Comparison of ENCODE assay signal across 18 mouse cellular contexts in the genomic region with DNA sequence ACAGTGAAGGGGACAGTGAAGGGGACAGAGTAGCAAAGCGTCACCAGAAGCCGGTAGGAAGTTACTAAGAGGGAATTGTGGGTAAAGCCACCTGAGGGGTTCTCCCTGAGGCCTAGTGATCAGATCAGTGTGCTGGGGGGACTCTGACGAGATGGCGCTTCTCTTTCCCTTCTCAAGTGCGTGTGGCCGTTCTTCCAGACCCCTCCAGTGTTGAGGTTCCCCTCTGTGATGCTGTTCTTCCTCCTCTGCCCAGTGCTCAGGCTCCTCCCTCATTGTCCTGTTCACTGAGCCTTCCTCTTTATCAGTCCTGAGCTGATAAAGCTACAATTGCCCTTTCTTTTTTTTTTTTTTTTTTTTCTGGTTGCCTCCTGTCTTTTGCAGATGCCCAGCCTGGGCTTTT. TPM values are rescaled to one million over a fixed set of nuclear protein-coding genes. Genes with fewer than 3 reads are reported as not detected.
A peak's percentile ranks its signal among the peaks of the same experiment; 100 is the strongest.
DNase-seq lines count a peak whose midpoint lies in the region; ATAC-seq and TF ChIP-seq lines count a peak whose summit lies in the region.
"Had no signal": no experiment of that assay in that cellular context is flagged by ENCODE, and none has a peak within 500 bp of the region (broad histone marks: within the 10 kb centered on the region; RNA-seq: fewer than 3 reads in every experiment).

No protein-coding gene starts in this region.

- TF ChIP-seq POLR2A in testis, adult 2 months (IDR thresholded peaks at IDR 0.05; ENCODE audit: control insufficient read depth, low read depth, low read length) = peak; percentile 37; the same call in 1 of the 2 replicates

- WGBS in intestine, embryonic 15.5 days = 75% methylated on average over 6 of the region's 6 CpGs
- 78% methylated on average over 6 of the region's 6 CpGs for WGBS in intestine, embryonic 16.5 days
- WGBS in intestine, postnatal 0 days = 74% methylated on average over 6 of the region's 6 CpGs

- H3K36me3 ChIP-seq in intestine, embryonic 15.5 days = 0 out of 2 replicates have a peak, but pooled peaks cover 7% of the 10 kb centered on the region
- H3K36me3 ChIP-seq in intestine, embryonic 16.5 days (ENCODE audit: control insufficient read depth, insufficient read depth, low read length) = peaks cover 6% of the 10 kb centered on the region
- H3K36me3 ChIP-seq in testis, adult 2 months (ENCODE audit: control insufficient read depth, insufficient read depth, low read length) = peaks cover 2% of the 10 kb centered on the region; the same call in 1 of the 2 replicates
- peaks cover 34% of the 10 kb centered on the region for H3K36me3 ChIP-seq in intestine, postnatal 0 days (ENCODE audit: control insufficient read depth, insufficient read depth)

- no peak for TF ChIP-seq CTCF in testis, adult 2 months (IDR thresholded peaks at IDR 0.05; ENCODE audit: control insufficient read depth, insufficient read depth, insufficient replicate concordance, low read depth, low read length)
- TF ChIP-seq CTCF in intestine, postnatal 0 days (IDR thresholded peaks at IDR 0.05; ENCODE audit: low read depth) = no peak

- no peaks in the 10 kb centered on the region for H3K9me3 ChIP-seq in intestine, embryonic 15.5 days
- no peaks in the 10 kb centered on the region for H3K9me3 ChIP-seq in intestine, embryonic 16.5 days (ENCODE audit: control insufficient read depth, low read length)
- no peaks in the 10 kb centered on the region for H3K9me3 ChIP-seq in intestine, postnatal 0 days (ENCODE audit: control insufficient read depth)
- H3K9me3 ChIP-seq: limb, embryonic 15.5 days; stomach, embryonic 15.5 days had no signal

- no peaks in the 10 kb centered on the region for H3K27me3 ChIP-seq in intestine, embryonic 15.5 days (replicated peaks)
- H3K27me3 ChIP-seq in intestine, embryonic 16.5 days (replicated peaks; ENCODE audit: control insufficient read depth, insufficient read depth, low read length) = no peaks in the 10 kb centered on the region
- no peaks in the 10 kb centered on the region for H3K27me3 ChIP-seq in testis, adult 2 months (ENCODE audit: control insufficient read depth, insufficient read depth, low read length)
- no peaks in the 10 kb centered on the region for H3K27me3 ChIP-seq in intestine, postnatal 0 days (replicated peaks; ENCODE audit: control insufficient read depth, insufficient read depth, low read length)
- H3K27me3 ChIP-seq: limb, embryonic 15.5 days; stomach, embryonic 15.5 days had no signal

- ATAC-seq in intestine, embryonic 15.5 days = no peak
- ATAC-seq in intestine, embryonic 16.5 days = no peak; the same call in 1 of the 2 replicates
- no peak for ATAC-seq in intestine, postnatal 0 days
- ATAC-seq in megakaryocyte-erythroid progenitor cell, adult 5-6 weeks (replicated peaks; ENCODE audit: low FRiP score, low TSS enrichment, poor library complexity, severe bottlenecking) = peak; percentile 36
- ATAC-seq: forebrain, embryonic 16.5 days; lung, postnatal 0 days had no signal

- H3K27ac ChIP-seq in intestine, embryonic 15.5 days = no peak overlapping the region
- H3K27ac ChIP-seq in intestine, embryonic 16.5 days (ENCODE audit: low read length) = no peak overlapping the region
- H3K27ac ChIP-seq in testis, adult 2 months (ENCODE audit: control insufficient read depth, insufficient read depth, low read depth, low read length) = peak overlapping the region; percentile 71
- no peak overlapping the region for H3K27ac ChIP-seq in intestine, postnatal 0 days (ENCODE audit: low read depth, low read length)
- H3K27ac ChIP-seq: layer of hippocampus, adult 2 months; limb, embryonic 15.5 days; stomach, embryonic 15.5 days had no signal

- 0 out of 2 replicates have a peak overlapping the region, but pooled peaks have one; percentile 75 for H3K4me2 ChIP-seq in intestine, embryonic 15.5 days (replicated peaks)
- no peak overlapping the region for H3K4me2 ChIP-seq in intestine, embryonic 16.5 days (ENCODE audit: low read depth, low read length)
- H3K4me2 ChIP-seq in intestine, postnatal 0 days (replicated peaks; ENCODE audit: low read depth) = peak overlapping the region; percentile 74; the same call in 1 of the 2 replicates

- no peak overlapping the region for H3K4me3 ChIP-seq in intestine, embryonic 15.5 days (replicated peaks)
- H3K4me3 ChIP-seq in intestine, embryonic 16.5 days (ENCODE audit: low read length) = no peak overlapping the region
- H3K4me3 ChIP-seq in testis, adult 2 months (ENCODE audit: control insufficient read depth, low read depth, low read length) = no peak overlapping the region
- no peak overlapping the region for H3K4me3 ChIP-seq in intestine, postnatal 0 days (ENCODE audit: low read depth, low read length)
- H3K4me3 ChIP-seq: layer of hippocampus, adult 2 months; stomach, embryonic 15.5 days had no signal

- H3K4me1 ChIP-seq in intestine, embryonic 15.5 days (replicated peaks) = peaks cover 8% of the 10 kb centered on the region; the same call in 1 of the 2 replicates
- peaks cover 14% of the 10 kb centered on the region; the same call in 1 of the 2 replicates for H3K4me1 ChIP-seq in intestine, embryonic 16.5 days (ENCODE audit: control insufficient read depth, insufficient read depth, low read length)
- H3K4me1 ChIP-seq in testis, adult 2 months (ENCODE audit: control insufficient read depth, insufficient read depth, low read length) = peaks cover 12% of the 10 kb centered on the region
- H3K4me1 ChIP-seq in intestine, postnatal 0 days (replicated peaks; ENCODE audit: control insufficient read depth, insufficient read depth, low read length) = 0 out of 2 replicates have a peak, but pooled peaks cover 12% of the 10 kb centered on the region

- no peak for DNase-seq in testis, postnatal 10 days (ENCODE audit: low spot score)
- DNase-seq in adrenal gland, adult 18-20 months (ENCODE audit: low spot score in 2 of 2) = no peak
- no peak for DNase-seq in frontal cortex, postnatal 10 days (ENCODE audit: low spot score in 2 of 2)
- DNase-seq: cerebellum, adult 9-11 months; gastrocnemius, postnatal 36 days; kidney, adult 8-10 months; kidney, postnatal 14 days; right cerebral cortex, postnatal 14 days had no signal

- H3K9ac ChIP-seq in intestine, embryonic 15.5 days = no peak overlapping the region
- H3K9ac ChIP-seq in intestine, embryonic 16.5 days (ENCODE audit: low read depth, low read length) = no peak overlapping the region
- H3K9ac ChIP-seq in intestine, postnatal 0 days (ENCODE audit: low read depth, low read length) = no peak overlapping the region
- H3K9ac ChIP-seq: limb, embryonic 15.5 days; stomach, embryonic 15.5 days had no signal

RNA-seq across cellular contexts. Expression of gene Vps35l, which starts 2.3 kb away (rescaled TPM):
- 71.3 and 72.6 TPM in 2 replicates for polyA plus RNA-seq in intestine, embryonic 15.5 days (2015; fragmentation: Nextera tagmentation; extraction: Ambion mirVana)
- polyA plus RNA-seq in intestine, embryonic 16.5 days (2015; fragmentation: Nextera tagmentation; extraction: Ambion mirVana) = 85.8 and 95.4 TPM in 2 replicates
- polyA plus RNA-seq in testis, adult 2 months (2012; rRNA removed) = 27.0 and 29.5 TPM in 2 replicates
- polyA plus RNA-seq in intestine, postnatal 0 days (2015; fragmentation: Nextera tagmentation; extraction: Ambion mirVana) = 55.3 and 57.8 TPM in 2 replicates
- 43.7 and 46.6 TPM in 2 replicates for total RNA-seq in megakaryocyte-erythroid progenitor cell, adult 5-6 weeks (2014; fragmentation: Nextera tagmentation)
- total RNA-seq in megakaryocyte-erythroid progenitor cell, adult 5-6 weeks (2017) = 38.9 and 52.9 TPM in 2 replicates
- 10 to 100 TPM; 50.7 to 51.1 TPM for total RNA-seq in adrenal gland, adult 18-20 months (2021)

RNA-seq across cellular contexts. Expression of gene Ccp110, which starts 29.9 kb away (rescaled TPM):
- polyA plus RNA-seq in intestine, embryonic 15.5 days (2015; fragmentation: Nextera tagmentation; extraction: Ambion mirVana) = 10.0 and 10.7 TPM in 2 replicates
- polyA plus RNA-seq in intestine, embryonic 16.5 days (2015; fragmentation: Nextera tagmentation; extraction: Ambion mirVana) = 9.1 and 9.9 TPM in 2 replicates
- 45.0 and 59.8 TPM in 2 replicates for polyA plus RNA-seq in testis, adult 2 months (2012; rRNA removed)
- 2.8 and 3.1 TPM in 2 replicates for polyA plus RNA-seq in intestine, postnatal 0 days (2015; fragmentation: Nextera tagmentation; extraction: Ambion mirVana)
- total RNA-seq in megakaryocyte-erythroid progenitor cell, adult 5-6 weeks (2014; fragmentation: Nextera tagmentation) = 21.4 and 49.6 TPM in 2 replicates
- 27.0 and 37.0 TPM in 2 replicates for total RNA-seq in megakaryocyte-erythroid progenitor cell, adult 5-6 weeks (2017)
- total RNA-seq in adrenal gland, adult 18-20 months (2021) = 1 to 10 TPM; 5.6 to 5.9 TPM

RNA-seq across cellular contexts. Expression of gene Gde1, which starts 36.7 kb away (rescaled TPM):
- 124 and 127 TPM in 2 replicates for polyA plus RNA-seq in intestine, embryonic 15.5 days (2015; fragmentation: Nextera tagmentation; extraction: Ambion mirVana)
- 130 and 134 TPM in 2 replicates for polyA plus RNA-seq in intestine, embryonic 16.5 days (2015; fragmentation: Nextera tagmentation; extraction: Ambion mirVana)
- 162 and 164 TPM in 2 replicates for polyA plus RNA-seq in testis, adult 2 months (2012; rRNA removed)
- polyA plus RNA-seq in intestine, postnatal 0 days (2015; fragmentation: Nextera tagmentation; extraction: Ambion mirVana) = 120 and 136 TPM in 2 replicates
- 30.4 and 54.3 TPM in 2 replicates for total RNA-seq in megakaryocyte-erythroid progenitor cell, adult 5-6 weeks (2014; fragmentation: Nextera tagmentation)
- total RNA-seq in megakaryocyte-erythroid progenitor cell, adult 5-6 weeks (2017) = 24.3 and 28.3 TPM in 2 replicates
- 100 to 1,000 TPM; 116 to 138 TPM for total RNA-seq in adrenal gland, adult 18-20 months (2021)
